Mouse (Mus musculus) adrenal gland, postnatal 25 days (tissue): ENCODE data around the gene Nedd9. TPM values are rescaled to one million over a fixed set of nuclear protein-coding genes. Genes with fewer than 3 reads are reported as not detected.
A peak's percentile ranks its signal among the peaks of the same experiment; 100 is the strongest.
"Not testable (repeated sequence)": the region's sequence is repeated elsewhere in the genome, so short reads cannot be mapped to it uniquely, and the experiment has no call there.

Source experiments
- DNase-seq: peaks from one replicate; pipeline ENCODE4 v3.0.0; 2021; ENCODE audit warnings: mixed read lengths
- total RNA-seq: library from RNA; stranded (reverse); gene quantifications from 2 replicates; pipeline ENCODE4 v1.2.3, GENCODE M21; 2021

The Nedd9 gene
- total RNA-seq, 1 experiment from 2014 or later = 22.7 TPM

DNA sequence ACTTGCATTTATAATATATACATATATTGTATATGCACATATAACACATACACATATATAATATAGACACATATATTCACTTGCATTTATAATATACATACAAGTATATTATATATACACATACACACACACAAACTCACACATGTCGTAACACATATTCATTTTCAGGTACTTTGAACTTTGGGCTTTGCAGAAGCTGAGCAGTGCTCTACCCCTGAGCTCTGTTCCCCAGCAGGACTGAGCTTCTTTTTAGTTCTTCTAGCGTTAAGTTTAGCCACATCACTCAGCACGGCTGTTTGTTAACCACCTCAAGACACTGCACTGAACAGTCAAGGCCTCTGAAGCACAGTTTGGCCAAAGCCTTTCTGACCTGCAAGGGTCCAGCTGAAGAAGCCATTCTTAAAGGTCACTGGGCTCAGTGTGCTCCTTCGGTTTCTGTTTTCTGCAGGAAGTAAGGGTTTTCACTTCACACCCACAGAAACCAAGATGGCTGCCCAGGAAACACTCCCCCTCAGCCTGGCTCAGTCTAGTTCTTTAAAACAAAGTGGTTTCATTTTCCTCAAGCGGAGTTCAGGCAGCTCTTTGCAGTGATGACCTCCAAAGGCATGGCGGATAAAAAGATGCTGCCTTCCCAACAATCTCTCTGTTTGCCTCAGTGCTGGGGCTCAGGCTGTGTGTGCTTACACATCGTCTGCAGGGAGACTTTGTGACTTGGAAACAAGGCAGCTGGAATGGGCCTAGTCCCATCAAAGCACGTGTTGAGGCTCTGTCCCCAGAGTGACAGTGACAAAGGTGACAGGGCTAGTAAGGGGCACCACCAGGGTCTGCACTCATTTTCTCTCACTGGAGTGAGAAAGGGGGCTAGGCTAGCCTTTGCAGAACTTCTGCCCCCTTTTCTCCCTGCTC is 114.4 kb downstream of the Nedd9 start:
- no peak for DNase-seq

DNA sequence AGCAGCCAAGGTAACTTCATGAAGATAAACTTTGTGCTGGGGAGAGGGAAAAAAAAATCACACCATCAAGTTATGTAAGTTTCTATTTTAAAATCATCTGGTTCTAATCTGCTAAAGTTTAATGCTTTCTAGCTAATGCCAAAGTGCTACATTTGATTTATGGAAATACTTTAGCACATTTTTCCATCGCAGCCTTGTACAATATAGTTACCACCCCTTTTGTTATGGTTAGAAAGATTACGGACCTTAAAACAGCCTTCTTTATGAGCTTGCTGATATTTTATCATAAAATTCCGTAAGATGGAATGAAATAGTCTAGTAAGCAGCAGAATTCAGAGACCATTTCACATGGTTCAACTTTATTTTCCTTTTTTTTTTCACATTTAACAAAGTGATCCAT is 115.6 kb downstream of the Nedd9 start:
- no peak for DNase-seq

DNA sequence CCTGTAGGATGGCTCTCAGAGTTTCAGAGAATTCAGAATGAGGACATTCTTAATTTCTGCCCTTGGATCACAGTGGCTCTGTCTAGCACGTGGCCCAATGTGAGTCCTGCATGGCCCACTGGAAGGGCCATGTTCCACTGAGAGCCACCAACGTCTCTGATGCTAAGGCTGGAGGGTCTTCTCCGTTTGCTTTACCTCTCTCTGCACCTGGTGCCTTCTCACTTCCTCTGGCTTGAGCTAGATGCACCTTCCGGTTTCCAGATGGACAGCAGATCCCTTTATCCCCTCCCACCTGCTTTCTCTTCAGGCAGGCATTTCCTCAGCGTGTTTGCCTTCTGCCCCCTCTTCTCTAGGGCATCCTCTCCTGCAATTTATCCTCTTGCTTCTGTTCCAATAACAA is 118.5 kb downstream of the Nedd9 start:
- no peak for DNase-seq

DNA sequence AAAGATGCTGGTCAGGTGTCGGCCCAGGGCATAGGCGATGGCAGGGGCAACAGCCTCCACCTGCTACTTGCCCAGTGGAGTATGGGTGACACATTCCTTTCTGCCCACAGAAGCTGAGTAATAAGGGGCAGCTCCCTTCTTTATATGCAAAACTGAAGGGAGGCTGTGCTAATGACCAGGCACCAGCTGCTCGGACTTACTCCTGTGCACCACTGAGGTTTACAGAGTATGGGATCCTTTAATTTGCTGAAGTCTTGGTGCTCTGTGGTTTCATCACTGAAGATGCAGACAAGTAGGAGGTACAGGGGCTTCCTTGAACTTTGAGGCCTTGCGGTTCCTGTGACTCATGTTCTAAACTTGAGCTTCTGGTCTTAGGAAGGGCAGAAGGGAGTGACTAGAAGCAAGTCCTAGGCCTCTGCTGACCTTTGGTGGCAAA is 120.0 kb downstream of the Nedd9 start:
- DNase-seq = no peak

DNA sequence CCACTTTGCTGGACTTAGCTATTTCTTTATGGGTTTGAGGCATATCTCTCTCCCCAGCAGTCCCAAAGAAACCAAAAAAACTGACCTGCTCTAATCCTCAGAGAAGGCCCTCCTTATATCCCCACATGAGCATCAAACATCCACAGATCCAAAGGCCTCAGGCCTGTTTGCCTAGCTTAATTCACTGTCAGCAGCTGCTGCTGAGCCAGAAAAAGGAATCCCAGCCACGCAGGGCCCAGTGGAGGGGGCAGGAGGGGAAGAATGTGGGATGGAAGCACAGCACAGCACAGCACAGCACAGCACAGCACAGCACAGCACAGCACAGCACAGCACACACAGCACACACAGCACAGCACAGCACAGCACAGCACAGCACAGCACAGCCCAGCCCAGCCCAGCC is 120.6 kb downstream of the Nedd9 start:
- DNase-seq = not testable (repeated sequence)

DNA sequence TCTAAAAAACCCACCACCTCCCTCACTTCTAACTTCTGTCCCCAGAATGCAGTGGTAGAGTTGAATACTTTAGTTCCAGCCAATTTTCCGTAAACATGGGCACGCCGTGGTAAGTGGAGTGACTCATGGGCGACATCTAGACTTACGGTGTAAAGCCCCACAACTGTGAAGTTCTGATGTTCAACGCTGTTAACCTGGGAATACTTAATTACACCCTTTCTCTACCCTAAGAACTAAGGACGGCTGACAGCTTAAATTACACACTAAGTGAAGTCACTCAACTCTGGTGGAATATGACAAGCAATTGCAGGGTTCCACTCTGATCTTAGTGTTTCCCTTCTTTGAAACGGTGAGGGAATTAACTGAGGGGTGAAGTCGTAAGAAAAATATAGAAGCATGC is 122.9 kb downstream of the Nedd9 start:
- DNase-seq = no peak

DNA sequence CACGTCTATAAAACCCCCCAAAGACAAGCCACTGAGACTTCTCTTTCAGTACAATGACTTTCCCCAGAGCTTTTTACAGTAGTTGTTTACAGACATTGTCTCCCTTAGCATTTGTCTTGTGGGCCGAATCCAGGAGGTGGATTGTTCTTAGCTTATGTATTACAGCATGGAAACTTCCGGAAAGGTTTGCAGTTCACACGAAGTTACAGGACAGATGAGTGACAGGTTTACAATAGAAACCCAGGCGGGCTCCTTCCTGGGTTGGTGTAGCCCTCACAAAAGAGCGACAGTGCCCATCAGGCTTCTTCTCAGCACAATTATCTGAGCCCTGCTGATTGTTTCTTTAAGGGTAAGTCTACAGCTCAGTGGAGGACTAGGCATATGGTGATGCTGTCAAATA is 124.3 kb downstream of the Nedd9 start:
- DNase-seq = no peak

DNA sequence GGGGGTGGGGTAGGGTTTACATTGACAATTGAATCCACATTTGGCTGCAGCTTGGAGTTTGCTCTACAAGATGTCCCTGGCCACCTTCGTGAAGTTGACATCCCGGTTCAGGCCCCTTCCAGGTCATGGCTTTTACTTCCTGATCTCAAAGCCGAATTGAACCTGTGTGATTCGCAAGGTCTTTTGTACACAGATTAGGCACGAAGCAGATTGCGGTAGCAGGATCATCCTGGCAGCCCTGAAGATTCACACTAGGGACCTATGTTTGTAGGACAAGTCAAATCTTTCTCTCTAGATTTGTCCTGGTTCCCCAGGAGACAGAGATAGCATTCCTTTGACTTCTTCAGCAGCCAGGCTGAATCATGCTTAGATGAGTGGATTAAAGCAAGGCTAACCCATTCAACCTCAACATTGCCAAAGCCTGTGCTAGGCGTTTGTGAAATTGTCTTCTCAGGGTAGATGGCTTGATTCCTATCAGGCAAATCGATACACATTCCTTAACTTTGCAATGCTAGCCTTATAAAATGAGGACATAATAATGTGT is 126.8 kb downstream of the Nedd9 start:
- no peak for DNase-seq

DNA sequence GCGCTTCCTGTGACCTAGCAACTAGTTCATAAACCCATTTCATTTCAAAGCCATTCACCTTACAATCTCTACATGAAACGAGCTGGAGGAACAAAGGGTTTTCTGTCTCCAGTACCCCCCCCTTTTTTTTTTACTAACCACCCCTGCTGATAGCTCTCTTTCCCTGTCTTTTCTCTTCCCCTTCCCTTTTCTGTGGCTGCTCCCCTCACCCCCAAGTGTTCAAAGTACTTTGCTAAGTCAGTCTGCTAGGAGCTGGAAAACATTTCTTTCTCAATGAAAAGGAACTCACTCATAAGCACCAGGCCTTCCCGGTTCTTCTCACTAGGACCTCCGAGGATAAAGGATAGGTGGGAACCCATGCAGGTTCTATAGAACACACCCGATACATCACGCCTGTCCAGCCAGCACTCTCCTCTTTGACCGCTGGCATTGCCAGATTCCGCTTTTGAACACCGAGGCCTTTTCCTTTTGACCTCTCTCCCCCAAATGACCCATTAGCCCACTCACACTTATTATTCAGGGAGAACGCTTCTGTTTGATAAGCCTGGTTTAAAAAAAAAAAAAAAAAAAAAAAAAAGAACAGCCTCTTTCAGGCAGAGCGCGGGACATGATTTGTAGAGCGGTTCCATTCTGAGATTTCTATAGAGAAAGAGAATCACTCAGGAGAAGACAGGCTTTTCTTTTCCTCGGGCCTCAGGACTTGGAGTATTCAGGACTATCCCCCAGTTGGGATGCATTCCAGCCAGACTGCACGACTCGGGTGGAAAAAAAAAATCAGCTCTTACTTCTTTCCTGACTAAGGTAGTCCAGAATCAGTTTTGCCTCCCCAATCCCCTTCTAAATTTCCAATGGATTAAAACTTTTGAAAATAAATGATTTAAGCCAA is 127.6 kb downstream of the Nedd9 start:
- DNase-seq = no peak

DNA sequence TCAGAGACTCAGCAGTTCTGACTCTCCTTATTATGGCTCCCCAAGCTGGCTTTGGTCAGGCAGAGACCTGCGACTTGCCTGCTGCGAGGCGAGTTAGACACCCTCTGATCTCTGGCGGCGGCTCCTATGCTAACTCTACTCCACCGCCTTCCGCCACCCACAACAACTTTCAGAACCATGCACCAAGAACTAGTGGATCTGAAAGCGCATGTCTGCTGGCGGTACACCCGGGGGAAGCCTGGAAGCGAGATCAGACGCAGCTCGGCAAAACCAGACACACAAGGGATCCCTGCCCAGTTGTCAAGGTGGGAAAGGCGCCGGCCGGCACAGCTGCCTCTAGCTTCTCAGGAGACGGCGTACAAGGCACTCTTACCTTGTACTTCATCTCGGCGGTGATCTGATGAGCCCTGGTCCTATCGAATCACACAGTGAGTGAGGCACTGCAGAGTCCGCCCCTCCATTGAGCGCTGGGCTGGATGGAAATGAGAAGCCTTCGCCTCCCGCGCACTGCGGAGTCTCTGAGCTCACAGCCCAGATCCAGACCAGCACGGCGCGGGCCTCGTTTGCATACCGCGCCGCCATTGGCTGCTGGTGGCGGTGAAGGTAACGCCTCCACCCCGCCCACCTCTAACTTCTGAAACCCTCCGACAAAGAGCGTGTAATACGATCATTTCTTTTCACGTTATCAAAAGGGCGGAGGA is 128.5 kb downstream of the Nedd9 start:
- peak; percentile 96 for DNase-seq

DNA sequence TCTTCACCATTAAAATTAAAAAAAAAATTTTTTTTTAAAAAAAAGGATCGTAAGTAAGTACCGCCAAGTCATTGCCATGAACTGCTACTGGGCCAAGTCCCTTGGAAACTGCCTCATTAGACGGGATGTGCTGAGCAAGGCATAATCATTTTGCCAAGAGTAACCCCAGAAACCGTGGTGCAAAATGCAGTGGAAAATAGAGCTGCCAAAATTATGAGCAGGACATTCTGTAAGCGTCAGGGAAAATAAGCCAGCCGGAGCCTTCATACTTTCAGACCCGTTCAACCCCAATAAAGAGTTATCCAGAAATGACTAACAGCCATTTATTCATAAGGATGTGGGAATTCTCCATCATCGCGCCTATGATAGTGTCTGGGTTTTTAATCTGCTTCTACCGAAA is 129.2 kb downstream of the Nedd9 start:
- no peak for DNase-seq

DNA sequence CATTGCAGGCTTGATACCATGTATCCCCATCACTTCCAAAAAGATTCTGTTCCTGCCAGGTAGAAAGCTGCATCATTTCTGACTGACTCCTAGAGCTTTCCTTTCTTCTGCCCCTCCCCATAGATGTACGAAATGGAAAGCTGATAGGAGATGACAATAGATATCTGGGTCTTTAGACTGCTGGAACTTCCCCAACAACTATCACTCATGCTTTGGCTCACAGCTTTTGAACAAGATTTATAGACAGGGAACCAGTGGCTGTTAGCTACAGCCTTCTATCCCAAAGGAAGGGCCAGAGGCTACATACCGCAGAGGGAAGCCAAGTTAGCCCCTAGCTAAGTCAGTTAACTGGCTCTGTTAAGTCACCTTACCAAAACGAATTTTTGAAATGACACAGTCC is 129.6 kb downstream of the Nedd9 start:
- no peak for DNase-seq

DNA sequence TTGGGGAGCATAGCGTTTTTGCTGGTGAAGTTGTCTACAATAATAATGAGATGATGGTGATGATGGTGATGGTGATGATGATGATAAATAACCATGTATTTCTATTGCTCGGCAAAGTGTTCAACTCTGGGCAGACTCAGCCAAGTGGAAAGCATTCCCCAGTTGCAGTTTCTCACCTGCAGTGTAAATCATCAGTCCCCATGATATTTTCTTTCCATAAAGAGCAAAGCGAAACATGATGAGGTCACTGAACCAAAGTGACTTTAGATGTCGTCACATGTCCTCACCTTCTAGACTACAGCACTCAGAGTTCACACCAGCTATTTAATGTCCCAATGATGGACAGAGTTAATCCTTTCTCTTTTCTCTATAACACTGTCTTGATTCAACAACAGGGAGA is 130.0 kb downstream of the Nedd9 start:
- DNase-seq = no peak

DNA sequence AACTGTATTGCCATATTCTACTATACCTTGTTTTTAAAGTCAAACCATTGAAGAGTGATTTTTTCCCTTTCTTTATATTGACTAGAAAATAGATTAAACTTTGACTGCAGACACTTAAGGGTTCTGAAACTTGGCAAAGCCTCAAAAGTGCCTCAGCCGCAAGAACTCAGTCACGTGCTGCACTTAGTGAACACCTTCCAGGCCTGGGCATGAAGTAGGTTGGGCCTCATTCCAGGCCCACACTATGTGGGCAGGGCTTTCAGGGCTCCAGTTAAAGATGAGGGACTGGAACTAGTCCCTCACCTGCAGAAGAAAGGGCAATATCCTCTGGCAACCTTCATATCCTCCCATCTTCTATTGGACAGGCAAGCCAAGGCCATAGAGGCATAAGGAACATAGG is 131.6 kb downstream of the Nedd9 start:
- no peak for DNase-seq

DNA sequence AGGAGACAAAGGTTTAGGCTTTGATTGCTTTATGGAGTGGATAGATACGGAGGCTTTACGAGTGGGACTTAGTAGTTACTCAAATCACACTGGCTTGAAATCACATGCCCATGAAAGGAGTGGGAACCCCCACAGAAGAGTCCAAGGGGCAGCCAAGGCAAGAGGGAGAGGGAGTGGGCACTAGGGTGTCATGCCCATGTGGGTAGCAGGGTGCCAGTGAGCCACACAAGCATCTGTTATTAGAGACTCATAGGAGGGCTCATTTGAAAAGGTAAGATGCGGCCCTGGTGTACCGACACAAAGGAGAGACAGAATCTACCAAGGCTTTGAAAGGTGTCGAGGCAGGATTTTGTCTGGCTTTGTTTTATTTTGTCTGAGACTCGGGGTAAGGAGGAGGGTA is 132.6 kb downstream of the Nedd9 start:
- DNase-seq = no peak

DNA sequence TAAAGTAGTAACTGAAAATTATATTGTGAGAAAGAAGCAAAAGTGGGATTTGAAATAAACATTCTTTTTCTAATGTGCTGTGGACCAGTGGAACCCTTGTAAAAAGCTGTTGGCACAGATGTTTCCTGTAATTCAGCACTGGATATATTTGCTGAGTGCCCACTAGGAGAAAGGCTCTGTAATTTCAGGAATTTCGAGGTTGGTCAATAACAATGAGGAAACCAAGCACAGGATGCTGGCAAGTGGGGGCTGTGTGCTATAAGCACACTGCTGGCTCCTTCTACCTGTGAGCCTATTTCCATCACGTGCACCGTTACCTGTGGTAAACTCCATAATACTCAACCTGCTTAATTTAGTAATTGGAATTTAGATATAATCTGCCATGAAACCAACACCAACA is 133.5 kb downstream of the Nedd9 start:
- DNase-seq = no peak

DNA sequence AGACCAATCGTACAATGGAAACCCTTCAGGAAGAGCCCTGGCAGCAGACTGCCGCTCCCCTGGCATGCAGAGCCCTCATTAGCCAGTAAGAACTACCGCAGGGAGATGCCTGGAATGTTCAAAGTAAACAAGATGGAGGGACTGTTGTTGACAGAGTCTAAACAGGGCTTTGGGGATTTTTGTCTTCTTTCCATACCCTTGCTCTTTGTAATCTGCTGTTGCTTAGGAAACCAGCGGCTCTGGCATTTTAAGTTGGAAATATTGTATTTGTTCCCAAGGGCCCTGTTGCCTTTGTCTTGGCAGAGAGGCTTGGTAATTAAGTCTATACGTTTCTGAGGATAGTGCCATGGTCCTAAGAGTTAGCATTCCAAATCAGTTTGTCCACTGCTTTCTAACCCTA is 134.8 kb downstream of the Nedd9 start:
- DNase-seq = no peak

DNA sequence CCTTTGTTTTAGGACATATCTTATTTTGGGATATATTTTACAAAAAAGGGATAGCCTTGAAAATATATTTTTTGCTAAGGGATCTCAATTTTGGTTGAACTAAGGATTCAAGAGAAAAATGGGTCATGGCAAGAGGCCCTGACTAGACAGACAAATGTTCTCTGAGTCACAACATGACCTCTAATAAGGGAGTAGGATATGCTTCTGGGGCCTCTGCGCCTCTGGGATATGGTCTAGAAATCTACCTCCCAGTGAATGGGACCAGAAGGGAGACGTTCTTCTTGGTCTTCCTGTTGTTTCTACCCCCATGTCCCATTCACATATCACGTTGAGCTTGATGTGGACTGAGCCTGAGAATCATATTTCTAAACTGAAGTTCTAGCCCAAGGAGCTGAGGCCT is 136.6 kb downstream of the Nedd9 start:
- no peak for DNase-seq

DNA sequence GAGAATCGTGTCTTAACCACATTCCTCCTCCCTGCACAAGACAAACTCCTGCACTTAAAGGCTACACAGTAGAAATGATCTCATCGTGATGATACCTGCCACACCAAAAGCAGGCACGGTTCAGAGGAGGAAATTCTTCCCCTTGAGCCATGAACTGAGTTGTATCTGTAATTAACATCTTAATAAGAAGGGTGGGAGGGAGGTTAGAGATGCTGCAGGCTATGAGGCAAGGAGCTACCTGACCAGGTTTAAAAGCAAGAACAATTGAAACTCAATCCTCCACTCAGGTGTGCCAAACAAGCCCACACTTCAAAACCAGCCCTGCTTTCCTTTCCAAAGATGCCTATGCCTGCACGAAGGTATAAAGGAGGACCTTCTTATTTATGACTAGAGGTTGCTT is 137.4 kb downstream of the Nedd9 start:
- DNase-seq = no peak

DNA sequence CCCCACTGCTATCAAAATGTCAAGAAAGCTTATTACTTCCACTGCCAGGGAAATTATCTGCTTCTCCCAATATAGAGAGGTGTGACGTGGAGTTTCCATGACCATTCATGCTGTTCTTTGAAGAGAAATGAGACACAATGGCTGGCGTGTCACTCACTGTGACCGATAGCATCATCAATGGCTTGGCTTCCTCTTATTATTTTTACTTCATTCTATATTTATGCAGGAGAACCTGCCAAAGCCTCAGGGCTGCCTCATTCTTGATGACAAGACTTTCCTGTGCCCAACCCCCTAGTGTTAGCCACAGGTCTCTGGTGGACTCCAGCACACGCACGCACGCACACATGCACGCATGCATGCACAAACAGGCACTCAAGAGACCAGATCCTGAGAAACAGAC is 141.4 kb downstream of the Nedd9 start:
- no peak for DNase-seq

DNA sequence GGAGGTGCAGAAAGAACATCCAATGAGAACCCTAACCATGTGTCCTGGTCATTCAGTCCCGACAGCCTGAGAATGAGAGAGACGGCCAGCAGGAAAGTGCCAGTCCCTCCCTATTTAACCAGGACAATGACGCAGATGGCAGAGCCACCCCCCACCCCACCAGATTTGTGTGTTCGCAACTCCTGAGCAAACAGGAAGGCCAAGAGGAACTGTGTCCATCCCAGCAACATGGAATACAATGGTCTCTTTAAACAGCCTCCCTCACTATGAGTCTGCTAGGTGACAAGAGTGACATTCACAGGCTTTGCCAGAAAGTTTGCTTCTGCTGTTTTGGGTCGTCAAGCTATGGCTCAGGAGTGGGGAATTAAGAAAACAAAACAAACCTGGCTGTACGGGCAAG is 141.9 kb downstream of the Nedd9 start:
- DNase-seq = no peak

DNA sequence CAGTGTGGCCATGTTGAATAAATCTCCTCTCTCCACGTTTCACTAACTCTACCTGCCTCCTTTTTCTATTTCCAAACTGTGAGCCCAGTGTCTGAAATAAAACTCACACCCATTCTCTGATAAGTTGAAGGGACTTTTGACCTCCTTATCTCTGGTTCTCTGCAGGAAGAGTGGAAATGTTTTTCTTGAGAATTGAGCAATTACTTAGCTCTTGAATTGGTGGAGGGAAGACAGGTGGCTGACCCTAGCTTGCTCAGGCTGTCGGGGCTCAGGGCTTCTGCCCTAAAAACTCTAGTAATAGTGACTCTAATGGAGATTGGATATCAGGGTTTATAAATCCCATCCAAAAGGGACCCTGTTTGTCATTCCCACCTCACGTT is 143.3 kb downstream of the Nedd9 start:
- DNase-seq = no peak
